Mouse (Mus musculus): ENCODE measurements around the gene Gnb4.

DNA sequence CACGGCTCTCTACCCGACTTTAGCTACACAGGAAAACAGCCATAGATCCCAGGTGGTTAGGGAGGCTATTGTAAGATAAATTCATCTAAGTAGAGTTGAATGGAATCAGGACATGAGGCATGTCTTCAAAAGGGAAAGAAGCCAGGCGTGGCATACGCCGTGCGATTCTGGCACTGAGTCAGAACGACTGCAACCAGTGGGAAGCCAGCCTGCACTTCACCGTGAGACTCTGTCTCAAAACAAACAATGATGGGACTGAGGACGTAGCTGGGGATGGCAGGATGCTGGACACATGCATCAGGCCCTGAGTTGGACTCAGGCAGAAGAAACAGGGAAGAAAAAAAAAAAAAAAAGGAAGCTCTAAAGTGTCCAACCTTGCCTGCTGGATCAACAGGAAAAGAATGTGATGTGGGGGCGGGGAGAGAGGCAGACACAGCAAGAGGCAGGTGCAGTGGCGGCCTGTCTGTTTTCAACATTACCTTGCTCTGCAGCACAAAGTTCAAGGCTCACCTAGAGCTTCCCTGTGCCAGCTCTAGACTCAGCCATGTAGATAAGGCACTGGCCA lies 4.7 kb downstream of the Gnb4 start:
- no peak for TF ChIP-seq TAL1 (IDR thresholded peaks at IDR 0.05; ENCODE audit: low read length)
- TF ChIP-seq GATA1 (IDR thresholded peaks at IDR 0.05; ENCODE audit: low read length): no peak
